Mouse (Mus musculus) adrenal gland, adult (tissue): ENCODE measurements at regions not wholly inside any gene's neighbourhood (a gene's known extent, or its start where the extent isn't known, plus 50 kb on each side); places are given as distances from the start of the nearest gene placed in this dataset.

Experiments
- DNase-seq, 2 experiments: peaks; one replicate each; pipeline ENCODE4 v3.0.0; 2022 to 2023; ENCODE audit warnings: low spot score in 1 of 2; ENCODE audit not compliant: inconsistent age in 2 of 2

- no peak for DNase-seq
These were observed 384.0 kb upstream of the 1700015G11Rik start for GRCm38 (mm10) chr7:52399513-52399912.

- peak; percentile 34 to 87 for DNase-seq
These were observed 376.3 kb upstream of the 1700015G11Rik start for GRCm38 (mm10) chr7:52391793-52392192.
